Mouse (Mus musculus) CH12.LX (cell line): ENCODE data around the gene Mindy2. TPM values are rescaled to one million over a fixed set of nuclear protein-coding genes. Genes with fewer than 3 reads are reported as not detected.

Experiments used
- DNase-seq: peaks from one replicate; pipeline ENCODE4 v3.0.0-alpha.2; 2013; ENCODE audit errors: extremely low read depth
- H3K27ac ChIP-seq: 2 replicates; pipeline ENCODE4 v1.5.1; 2012; ENCODE audit warnings: low read depth, mild to moderate bottlenecking, control low read depth, moderate library complexity; ENCODE audit not compliant: insufficient read depth
- H3K27me3 ChIP-seq: replicated peaks from 2 replicates; pipeline ENCODE3; 2012; ENCODE audit warnings: inconsistent platforms
- H3K36me3 ChIP-seq, 2 experiments: replicated peaks in 1 of 2; 2 replicates each; pipeline versions ENCODE3 to v1.6.1; 2012; ENCODE audit warnings: inconsistent platforms in 1 of 2, low read length in 1 of 2, mild to moderate bottlenecking in 1 of 2, mixed read lengths in 1 of 2, moderate library complexity in 1 of 2; ENCODE audit not compliant: control insufficient read depth in 1 of 2, insufficient read depth in 1 of 2
- H3K4me1 ChIP-seq, 2 experiments: 2 replicates each; pipeline ENCODE4 v1.6.1; 2012; ENCODE audit warnings: inconsistent platforms in 1 of 2, moderate library complexity in 1 of 2; ENCODE audit not compliant: insufficient read depth in 2 of 2, control insufficient read depth in 1 of 2
- H3K4me2 ChIP-seq: 2 replicates; pipeline ENCODE4 v1.6.1; 2012; ENCODE audit warnings: low read depth, mild to moderate bottlenecking, control low read depth; ENCODE audit not compliant: poor library complexity, insufficient read depth, severe bottlenecking
- H3K4me3 ChIP-seq, 3 experiments: fragments of 150-350 bp in 1 of 3; sonication (generic) in 1 of 3; replicated peaks in 1 of 3; 2 replicates each; pipeline versions ENCODE3 to v1.5.1; 2011 to 2012; ENCODE audit warnings: low read depth in 2 of 3, low read length in 2 of 3, mild to moderate bottlenecking in 2 of 3, moderate library complexity in 2 of 3, control low read depth in 1 of 3, improper control_type of control experiment in 1 of 3, inconsistent platforms in 1 of 3, mixed read lengths in 1 of 3; ENCODE audit not compliant: poor library complexity in 1 of 3
- H3K79me2 ChIP-seq: replicated peaks from 2 replicates; pipeline ENCODE4 v1.6.1; 2012; ENCODE audit warnings: mild to moderate bottlenecking, moderate library complexity; ENCODE audit not compliant: control insufficient read depth, poor library complexity, insufficient read depth, severe bottlenecking; ENCODE audit errors: extremely low read depth
- H3K9ac ChIP-seq: 2 replicates; pipeline ENCODE4 v1.6.1; 2012; ENCODE audit warnings: low read depth, mild to moderate bottlenecking, control low read depth, moderate library complexity; ENCODE audit not compliant: insufficient read depth
- H3K9me3 ChIP-seq: replicated peaks from 2 replicates; pipeline ENCODE3; 2012; ENCODE audit warnings: low read length, inconsistent platforms, mixed read lengths
- CHD1 ChIP-seq: IDR thresholded peaks from 2 replicates; pipeline ENCODE4 v1.6.1; 2012; ENCODE audit warnings: low read depth, low read length, improper control_type of control experiment, inconsistent platforms
- CTCF ChIP-seq, 2 experiments: IDR thresholded peaks in 1 of 2; conservative IDR thresholded peaks in 1 of 2; 2 replicates each; pipeline ENCODE4 v1.5.1; 2011 to 2012; ENCODE audit warnings: low read depth in 2 of 2, low read length in 2 of 2, improper control_type of control experiment in 1 of 2, inconsistent platforms in 1 of 2, mild to moderate bottlenecking in 1 of 2, moderate library complexity in 1 of 2
- ELF1 ChIP-seq: IDR thresholded peaks from 2 replicates; pipeline ENCODE4 v1.6.1; 2014; ENCODE audit warnings: low read depth, mild to moderate bottlenecking, inconsistent platforms, low read length, improper control_type of control experiment
- EP300 ChIP-seq: IDR thresholded peaks from 2 replicates; pipeline ENCODE4 v1.6.1; 2011; ENCODE audit warnings: low read length, improper control_type of control experiment
- GABPA ChIP-seq: IDR thresholded peaks from 2 replicates; pipeline ENCODE4 v1.6.1; 2012; ENCODE audit warnings: low read depth, low read length, improper control_type of control experiment, inconsistent platforms; ENCODE audit not compliant: insufficient replicate concordance
- IRF4 ChIP-seq: IDR thresholded peaks from 2 replicates; pipeline ENCODE4 v1.6.1; 2014; ENCODE audit warnings: low read depth, mild to moderate bottlenecking, inconsistent platforms, low read length, improper control_type of control experiment
- JUND ChIP-seq: conservative IDR thresholded peaks from 2 replicates; pipeline ENCODE4 v1.6.1; 2011; ENCODE audit warnings: low read depth, low read length, improper control_type of control experiment
- MAFK ChIP-seq: IDR thresholded peaks from 2 replicates; pipeline ENCODE4 v1.6.1; 2011; ENCODE audit warnings: low read length, improper control_type of control experiment; ENCODE audit not compliant: insufficient replicate concordance
- MAZ ChIP-seq: IDR thresholded peaks from 2 replicates; pipeline ENCODE4 v1.6.1; 2012; ENCODE audit warnings: low read depth, mild to moderate bottlenecking, inconsistent platforms, low read length, improper control_type of control experiment, moderate library complexity
- MEF2A ChIP-seq: IDR thresholded peaks from 2 replicates; pipeline ENCODE4 v1.6.1; 2014; ENCODE audit warnings: low read depth, mild to moderate bottlenecking, inconsistent platforms, low read length, improper control_type of control experiment, borderline replicate concordance
- MXI1 ChIP-seq: IDR thresholded peaks from 2 replicates; pipeline ENCODE4 v1.6.1; 2011; ENCODE audit warnings: mild to moderate bottlenecking, low read depth, low read length, improper control_type of control experiment
- NRF1 ChIP-seq: IDR thresholded peaks from 2 replicates; pipeline ENCODE4 v1.6.1; 2014; ENCODE audit warnings: low read depth, mild to moderate bottlenecking, inconsistent platforms, low read length, improper control_type of control experiment, moderate library complexity
- PAX5 ChIP-seq: IDR thresholded peaks from 2 replicates; pipeline ENCODE4 v1.6.1; 2012; ENCODE audit warnings: low read length, inconsistent platforms, mixed read lengths
- POLR2A ChIP-seq: IDR thresholded peaks from 2 replicates; pipeline ENCODE4 v1.6.1; 2011; ENCODE audit warnings: low read depth, mild to moderate bottlenecking, improper control_type of control experiment, low read length
- POLR2AphosphoS2 ChIP-seq: IDR thresholded peaks from 2 replicates; pipeline ENCODE4 v1.6.1; 2011; ENCODE audit warnings: low read depth, low read length, improper control_type of control experiment
- RAD21 ChIP-seq: IDR thresholded peaks from 2 replicates; pipeline ENCODE4 v1.6.1; 2011; ENCODE audit warnings: low read depth, mild to moderate bottlenecking, low read length, improper control_type of control experiment, moderate library complexity
- SMC3 ChIP-seq: IDR thresholded peaks from 2 replicates; pipeline ENCODE4 v1.6.1; 2011; ENCODE audit warnings: low read depth, low read length, improper control_type of control experiment
- TBP ChIP-seq: conservative IDR thresholded peaks from 2 replicates; pipeline ENCODE4 v1.6.1; 2011; ENCODE audit warnings: low read depth, low read length, improper control_type of control experiment
- TCF12 ChIP-seq: IDR thresholded peaks from 2 replicates; pipeline ENCODE4 v1.6.1; 2014; ENCODE audit warnings: low read depth, mild to moderate bottlenecking, inconsistent platforms, low read length, improper control_type of control experiment
- UBTF ChIP-seq: IDR thresholded peaks from 2 replicates; pipeline ENCODE4 v1.6.1; 2012; ENCODE audit warnings: low read depth, mild to moderate bottlenecking, inconsistent platforms, low read length, improper control_type of control experiment, moderate library complexity
- USF1 ChIP-seq: IDR thresholded peaks from 2 replicates; pipeline ENCODE4 v1.6.1; 2014; ENCODE audit warnings: low read depth, mild to moderate bottlenecking, inconsistent platforms, low read length, improper control_type of control experiment
- USF2 ChIP-seq: conservative IDR thresholded peaks from 2 replicates; pipeline ENCODE4 v1.6.1; 2011; ENCODE audit warnings: low read depth, low read length, improper control_type of control experiment
- ZMIZ1 ChIP-seq: IDR thresholded peaks from 2 replicates; pipeline ENCODE4 v1.6.1; 2012; ENCODE audit warnings: low read depth, mild to moderate bottlenecking, inconsistent platforms, low read length, improper control_type of control experiment
- ZNF384 ChIP-seq: IDR thresholded peaks from 2 replicates; pipeline ENCODE4 v1.6.1; 2012; ENCODE audit warnings: low read depth, low read length, improper control_type of control experiment, inconsistent platforms
- dilution Hi-C: fragments of 300-500 bp; cut with MboI; formaldehyde crosslinking; loops from 2 replicates; pipeline ENCODE4 v1.14.3; 2020; ENCODE audit warnings: low sequenced_read_pairs; ENCODE audit not compliant: extremely low pct_unique_long_range_greater_than_20kb, extremely low pct_ligation_motif_present
- in situ Hi-C: fragments of 300-500 bp; cut with MboI; formaldehyde crosslinking; loops from 3 replicates; pipeline ENCODE4 v1.14.3; 2019; ENCODE audit warnings: low sequenced_read_pairs, low pct_ligation_motif_present, low pct_unique_long_range_greater_than_20kb, mixed read lengths
- polyA plus RNA-seq: library from polyadenylated mRNA; unstranded; fragments of >175 nt; gene quantifications from 2 replicates; pipeline ENCODE4 v1.2.1, GENCODE M21; 2012; ENCODE audit warnings: low read depth; ENCODE audit not compliant: insufficient read length
- total RNA-seq, 2 experiments: library from RNA; depleted of rRNA; stranded (reverse); fragments of 300-350 nt in 1 of 2; fragments of >200 nt in 1 of 2; gene quantifications; 2 replicates each; pipeline ENCODE4 v1.2.3; 2012 to 2014

The Mindy2 gene
- total and polyA plus RNA-seq, 3 experiments: 5.9 to 9.9 (median 7.0) TPM

DNA sequence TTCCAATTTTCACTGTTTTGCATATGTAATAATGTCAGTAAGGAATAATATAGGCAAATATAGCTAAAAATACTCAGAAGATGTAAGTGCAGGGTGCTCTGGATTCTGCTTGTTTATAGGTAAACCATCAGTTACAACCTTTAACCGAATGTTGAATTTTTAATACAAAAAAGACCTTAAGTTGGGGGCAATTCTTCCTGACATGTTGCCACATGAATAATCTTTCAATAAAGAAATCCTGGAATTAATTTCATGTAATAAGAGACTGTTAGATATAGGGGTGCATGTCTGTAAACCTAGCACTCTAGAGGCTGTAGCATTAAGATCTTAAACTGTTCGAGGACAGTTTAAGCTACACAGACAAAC lies 1.2 kb downstream of the Mindy2 start:
- no peaks in the 10 kb centered on the region for H3K27me3 ChIP-seq
- no peak overlapping the region; the same call in 1 of the 2 replicates for H3K9ac ChIP-seq
- peak overlapping the region; percentile 65 for H3K4me2 ChIP-seq
- no peaks in the 10 kb centered on the region for H3K9me3 ChIP-seq
- dilution Hi-C loops: no loop called here
- peaks cover 10% of the 10 kb centered on the region for H3K79me2 ChIP-seq
- no peak for DNase-seq
- peaks cover 0 to 5% of the 10 kb centered on the region in 2 experiments for H3K36me3 ChIP-seq
- H3K27ac ChIP-seq: no peak overlapping the region
- H3K4me3 ChIP-seq: peak overlapping the region in 2 of 3 experiments; percentile 91
- in situ Hi-C loops: no loop called here
- peaks cover 9 to 54% of the 10 kb centered on the region in 2 experiments for H3K4me1 ChIP-seq
- no peak for TF ChIP-seq GABPA
- TF ChIP-seq SMC3: no peak
- TF ChIP-seq CHD1: 0 out of 2 replicates have a peak, but pooled peaks have one; percentile 77
- no peak for TF ChIP-seq POLR2AphosphoS2
- TF ChIP-seq TCF12: no peak
- TF ChIP-seq IRF4: no peak

GRCm38 (mm10) chr9:70654496-70654895 lies 2.5 kb downstream of the Mindy2 start:
- Histone ChIP-seq H3K9me3 (no peaks in the 10 kb centered on the region), H3K9ac (no peak overlapping the region)

DNA sequence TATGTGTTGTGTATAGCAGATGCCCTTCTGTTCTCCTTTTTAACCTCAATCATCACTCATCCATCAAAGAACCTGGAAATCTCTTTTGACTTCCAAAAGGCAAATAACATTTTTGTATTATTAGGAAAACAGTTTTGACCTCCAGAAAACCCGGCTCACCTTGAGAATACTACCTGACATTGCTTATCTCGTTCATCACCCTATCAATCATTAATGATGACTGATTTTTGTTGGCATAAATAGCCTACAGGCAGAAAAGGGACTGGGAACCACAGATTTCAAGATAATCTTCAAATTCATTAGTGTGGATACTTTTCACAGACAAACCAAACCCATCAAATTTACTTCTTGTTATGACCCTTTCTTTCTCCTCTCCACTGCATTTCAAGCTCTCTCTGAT lies 3.1 kb downstream of the Mindy2 start:
- H3K9me3 ChIP-seq: no peaks in the 10 kb centered on the region
- peaks cover 10% of the 10 kb centered on the region for H3K79me2 ChIP-seq
- dilution Hi-C loops: no loop called here
- peaks cover 0 to 10% of the 10 kb centered on the region in 2 experiments for H3K36me3 ChIP-seq
- no peaks in the 10 kb centered on the region for H3K27me3 ChIP-seq
- TF ChIP-seq MXI1 (no peak), JUND (no peak), RAD21 (no peak), PAX5 (no peak), USF2 (no peak), TBP (no peak), UBTF (no peak), ZNF384 (no peak), ELF1 (no peak), SMC3 (no peak), TCF12 (no peak)
- TF ChIP-seq, all 38 proteins: peak for 0
- Histone ChIP-seq H3K4me3 (no peak overlapping the region), H3K4me1 (peaks cover 14 to 67% of the 10 kb centered on the region in 2 experiments), H3K27ac (no peak overlapping the region), H3K4me2 (peak overlapping the region; percentile 44), H3K9ac (no peak overlapping the region)
- DNase-seq: no peak
- in situ Hi-C loops: no loop called here

More at GRCm38 (mm10) chr9:70654496-70654895, 2.5 kb downstream of the Mindy2 start:
- dilution Hi-C loops (no loop called here), in situ Hi-C loops (no loop called here)
- no peak for TF ChIP-seq CTCF (conservative IDR thresholded peaks at IDR 0.05 in 1 of 2, IDR thresholded peaks at IDR 0.05 in 1 of 2; ENCODE audit: low read depth in 2 of 2, low read length in 2 of 2)
- TF ChIP-seq ZMIZ1: no peak
- TF ChIP-seq MEF2A: no peak
- TF ChIP-seq ELF1: no peak
- no peak for TF ChIP-seq NRF1
- TF ChIP-seq MAZ: no peak
- TF ChIP-seq POLR2A: no peak
- TF ChIP-seq MAFK: no peak
- TF ChIP-seq EP300: no peak
- TF ChIP-seq USF1: no peak
- TF ChIP-seq CHD1: no peak
- Histone ChIP-seq H3K4me2 (peak overlapping the region; percentile 37), H3K4me3 (peak overlapping the region in 1 of 3 experiments; percentile 9), H3K27me3 (no peaks in the 10 kb centered on the region), H3K36me3 (peaks cover 0 to 8% of the 10 kb centered on the region in 2 experiments), H3K4me1 (peaks cover 14 to 67% of the 10 kb centered on the region in 2 experiments), H3K27ac (no peak overlapping the region), H3K79me2 (peaks cover 10% of the 10 kb centered on the region)
- no peak for DNase-seq
